Mouse (Mus musculus) MEL (cell line): ENCODE measurements around the gene Blcap. TPM values are rescaled to one million over a fixed set of nuclear protein-coding genes. Genes with fewer than 3 reads are reported as not detected.
A peak's percentile ranks its signal among the peaks of the same experiment; 100 is the strongest.

Source experiments
- DNase-seq: peaks from one replicate; pipeline ENCODE4 v3.0.0; 2011; ENCODE audit warnings: low read depth, low spot score
- H3K27ac ChIP-seq: 2 replicates; pipeline ENCODE4 v1.5.1; 2012; ENCODE audit warnings: low read depth, mild to moderate bottlenecking, control low read depth, low read length, moderate library complexity; ENCODE audit not compliant: control insufficient read depth
- H3K27me3 ChIP-seq, 2 experiments: fragments of 150-350 bp in 1 of 2; sonication (generic) in 1 of 2; 2 replicates each; pipeline ENCODE4 v1.6.1; 2012; ENCODE audit warnings: low read length in 2 of 2, mild to moderate bottlenecking in 2 of 2, improper control_type of control experiment in 1 of 2, moderate library complexity in 1 of 2; ENCODE audit not compliant: insufficient read depth in 2 of 2, control insufficient read depth in 1 of 2
- H3K36me3 ChIP-seq, 2 experiments: 2 replicates each; pipeline ENCODE4 v1.6.1; 2012 to 2014; ENCODE audit warnings: low read length in 2 of 2, improper control_type of control experiment in 1 of 2, inconsistent platforms in 1 of 2, mild to moderate bottlenecking in 1 of 2; ENCODE audit not compliant: insufficient read depth in 2 of 2, control insufficient read depth in 1 of 2
- H3K4me1 ChIP-seq, 2 experiments: fragments of 150-350 bp in 1 of 2; sonication (generic) in 1 of 2; 2 replicates each; pipeline ENCODE4 v1.6.1; 2012; ENCODE audit warnings: low read length in 2 of 2, improper control_type of control experiment in 1 of 2, mild to moderate bottlenecking in 1 of 2; ENCODE audit not compliant: insufficient read depth in 2 of 2, control insufficient read depth in 1 of 2
- H3K4me3 ChIP-seq, 2 experiments: fragments of 150-350 bp in 1 of 2; sonication (generic) in 1 of 2; 2 replicates each; pipeline ENCODE4 v1.5.1; 2012; ENCODE audit warnings: low read depth in 2 of 2, low read length in 2 of 2, mild to moderate bottlenecking in 2 of 2, moderate library complexity in 2 of 2, control low read depth in 1 of 2, improper control_type of control experiment in 1 of 2; ENCODE audit not compliant: control insufficient read depth in 1 of 2, insufficient read depth in 1 of 2
- H3K79me2 ChIP-seq: 2 replicates; pipeline ENCODE4 v1.6.1; 2012; ENCODE audit warnings: mild to moderate bottlenecking, low read length, moderate library complexity; ENCODE audit not compliant: control insufficient read depth, poor library complexity, insufficient read depth
- H3K9ac ChIP-seq: 2 replicates; pipeline ENCODE4 v1.6.1; 2012; ENCODE audit warnings: low read depth, mild to moderate bottlenecking, control low read depth, low read length, moderate library complexity; ENCODE audit not compliant: control insufficient read depth, poor library complexity, severe bottlenecking
- H3K9me3 ChIP-seq: fragments of 150-350 bp; sonication (generic); replicated peaks from 2 replicates; pipeline ENCODE4 v1.6.1; 2012; ENCODE audit warnings: mild to moderate bottlenecking, low read length, improper control_type of control experiment, moderate library complexity; ENCODE audit not compliant: insufficient read depth
- CTCF ChIP-seq, 3 experiments: IDR thresholded peaks in 2 of 3; conservative IDR thresholded peaks in 1 of 3; 2 replicates each; pipeline ENCODE4 v1.5.1; 2011 to 2012; ENCODE audit warnings: low read length in 3 of 3, low read depth in 2 of 3, mild to moderate bottlenecking in 2 of 3, improper control_type of control experiment in 1 of 3, inconsistent platforms in 1 of 3, mixed read lengths in 1 of 3, moderate library complexity in 1 of 3; ENCODE audit not compliant: control insufficient read depth in 1 of 3, insufficient read depth in 1 of 3, poor library complexity in 1 of 3, severe bottlenecking in 1 of 3
- E2F4 ChIP-seq: IDR thresholded peaks from 2 replicates; pipeline ENCODE4 v1.6.1; 2011; ENCODE audit warnings: low read depth, low read length, improper control_type of control experiment, borderline replicate concordance
- ELF1 ChIP-seq: IDR thresholded peaks from 2 replicates; pipeline ENCODE4 v1.6.1; 2014; ENCODE audit warnings: low read depth, mild to moderate bottlenecking, inconsistent platforms, low read length, improper control_type of control experiment, moderate library complexity
- MAZ ChIP-seq: IDR thresholded peaks from 2 replicates; pipeline ENCODE4 v1.6.1; 2012; ENCODE audit warnings: low read depth, mild to moderate bottlenecking, inconsistent platforms, low read length, improper control_type of control experiment
- MYC ChIP-seq: IDR thresholded peaks from 2 replicates; pipeline ENCODE4 v1.6.1; 2011; ENCODE audit warnings: low read depth, mild to moderate bottlenecking, low read length, improper control_type of control experiment, moderate library complexity
- NRF1 ChIP-seq: IDR thresholded peaks from 2 replicates; pipeline ENCODE4 v1.6.1; 2014; ENCODE audit warnings: low read depth, mild to moderate bottlenecking, inconsistent platforms, low read length, improper control_type of control experiment, moderate library complexity; ENCODE audit not compliant: poor library complexity, insufficient read depth, severe bottlenecking
- POLR2AphosphoS2 ChIP-seq: IDR thresholded peaks from 2 replicates; pipeline ENCODE4 v1.6.1; 2011; ENCODE audit warnings: low read length, improper control_type of control experiment
- POLR2AphosphoS5 ChIP-seq: IDR thresholded peaks from 2 replicates; pipeline ENCODE4 v1.6.1; 2012; ENCODE audit warnings: low read depth, borderline replicate concordance, mild to moderate bottlenecking, inconsistent platforms, low read length, moderate library complexity, mixed read lengths
- RAD21 ChIP-seq: IDR thresholded peaks from 2 replicates; pipeline ENCODE4 v1.6.1; 2011; ENCODE audit warnings: mild to moderate bottlenecking, low read depth, low read length, improper control_type of control experiment
- RCOR1 ChIP-seq: IDR thresholded peaks from 2 replicates; pipeline ENCODE4 v1.6.1; 2012; ENCODE audit warnings: low read depth, mild to moderate bottlenecking, inconsistent platforms, low read length, improper control_type of control experiment
- SIN3A ChIP-seq: IDR thresholded peaks from 2 replicates; pipeline ENCODE4 v1.6.1; 2012; ENCODE audit warnings: low read length, improper control_type of control experiment, inconsistent platforms
- SMC3 ChIP-seq: IDR thresholded peaks from 2 replicates; pipeline ENCODE4 v1.6.1; 2011; ENCODE audit warnings: low read depth, low read length, improper control_type of control experiment
- TAL1 ChIP-seq: IDR thresholded peaks from 2 replicates; pipeline ENCODE4 v1.6.1; 2012; ENCODE audit warnings: mild to moderate bottlenecking, inconsistent platforms, low read length, moderate library complexity, mixed read lengths
- TCF12 ChIP-seq: IDR thresholded peaks from 2 replicates; pipeline ENCODE4 v1.6.1; 2014; ENCODE audit warnings: low read depth, mild to moderate bottlenecking, inconsistent platforms, low read length, improper control_type of control experiment, moderate library complexity
- ZC3H11A ChIP-seq: IDR thresholded peaks from 2 replicates; pipeline ENCODE4 v1.6.1; 2012; ENCODE audit warnings: low read depth, mild to moderate bottlenecking, inconsistent platforms, low read length, improper control_type of control experiment
- ZKSCAN1 ChIP-seq: IDR thresholded peaks from 2 replicates; pipeline ENCODE4 v1.6.1; 2012; ENCODE audit warnings: low read depth, mild to moderate bottlenecking, inconsistent platforms, low read length, improper control_type of control experiment, moderate library complexity
- ZMIZ1 ChIP-seq: IDR thresholded peaks from 2 replicates; pipeline ENCODE4 v1.6.1; 2012; ENCODE audit warnings: low read depth, mild to moderate bottlenecking, inconsistent platforms, low read length, improper control_type of control experiment, moderate library complexity
- ZNF384 ChIP-seq: IDR thresholded peaks from 2 replicates; pipeline ENCODE4 v1.6.1; 2012; ENCODE audit warnings: low read depth, mild to moderate bottlenecking, inconsistent platforms, low read length, improper control_type of control experiment
- polyA plus RNA-seq, 2 experiments: library from polyadenylated mRNA; stranded (reverse) in 1 of 2; unstranded in 1 of 2; fragments of >175 nt in 1 of 2; fragments of >200 nt in 1 of 2; gene quantifications; 2 replicates each; pipeline versions ENCODE4 v1.2.1 to v1.2.4; 2012; ENCODE audit warnings: low replicate concordance in 2 of 2, low read depth in 1 of 2; ENCODE audit not compliant: insufficient read length in 2 of 2, insufficient read depth in 1 of 2, missing spikeins in 1 of 2
- total RNA-seq: library from RNA; depleted of rRNA; stranded (reverse); fragments of 300-350 nt; gene quantifications from 2 replicates; pipeline ENCODE4 v1.2.3, GENCODE M21; 2012

Blcap gene
- total and polyA plus RNA-seq, 3 experiments = 11.6 to 19.1 TPM; not detected in 1

GRCm38 (mm10) chr2:157613997-157614396 is 42.9 kb upstream of the Blcap start:
- Histone ChIP-seq H3K27ac (no peak overlapping the region), H3K4me1 (peaks cover 0 to 4% of the 10 kb centered on the region in 2 experiments; a peak in 1 of 4 replicates), H3K27me3 (no peaks in the 10 kb centered on the region; a peak in 1 of 4 replicates), H3K9me3 (no peaks in the 10 kb centered on the region), H3K4me3 (no peak overlapping the region), H3K79me2 (no peaks in the 10 kb centered on the region), H3K36me3 (no peaks in the 10 kb centered on the region), H3K9ac (no peak overlapping the region)
- DNase-seq = peak; percentile 71
- no peak for TF ChIP-seq RAD21
- no peak for TF ChIP-seq MYC
- TF ChIP-seq ELF1 = 0 out of 2 replicates have a peak, but pooled peaks have one; percentile 13
- no peak for TF ChIP-seq ZKSCAN1
- TF ChIP-seq POLR2AphosphoS2 = no peak
- no peak for TF ChIP-seq CTCF (IDR thresholded peaks at IDR 0.05 in 2 of 3, conservative IDR thresholded peaks at IDR 0.05 in 1 of 3; ENCODE audit: control insufficient read depth in 1 of 3, insufficient read depth in 1 of 3, low read depth in 2 of 3, low read length in 3 of 3, poor library complexity in 1 of 3, severe bottlenecking in 1 of 3)
- TF ChIP-seq ZMIZ1 = no peak
- no peak for TF ChIP-seq POLR2AphosphoS5
- TF ChIP-seq MAZ = peak; percentile 52; the same call in 1 of the 2 replicates

GRCm38 (mm10) chr2:157611735-157612134 is 40.7 kb upstream of the Blcap start:
- H3K9me3 ChIP-seq = no peaks in the 10 kb centered on the region
- H3K4me3 ChIP-seq = no peak overlapping the region
- no peak overlapping the region for H3K27ac ChIP-seq
- no peak overlapping the region for H3K9ac ChIP-seq
- peaks cover 0 to 4% of the 10 kb centered on the region in 2 experiments; a peak in 1 of 4 replicates for H3K4me1 ChIP-seq
- TF ChIP-seq MAZ = no peak
- TF ChIP-seq NRF1 = no peak
- TF ChIP-seq SIN3A = no peak
- no peak for TF ChIP-seq E2F4
- no peak for TF ChIP-seq SMC3
- H3K79me2 ChIP-seq = no peaks in the 10 kb centered on the region
- no peaks in the 10 kb centered on the region for H3K36me3 ChIP-seq
- DNase-seq = no peak
- H3K27me3 ChIP-seq = no peaks in the 10 kb centered on the region; a peak in 1 of 4 replicates

GRCm38 (mm10) chr2:157607542-157608236 is 36.6 kb upstream of the Blcap start:
- no peak for DNase-seq
- no peaks in the 10 kb centered on the region for H3K9me3 ChIP-seq
- H3K4me1 ChIP-seq = no peaks in the 10 kb centered on the region
- no peaks in the 10 kb centered on the region; a peak in 1 of 4 replicates for H3K27me3 ChIP-seq
- no peaks in the 10 kb centered on the region for H3K79me2 ChIP-seq
- no peak overlapping the region for H3K4me3 ChIP-seq
- no peaks in the 10 kb centered on the region for H3K36me3 ChIP-seq
- no peak overlapping the region for H3K27ac ChIP-seq
- no peak for TF ChIP-seq ZC3H11A
- no peak for TF ChIP-seq TAL1
- TF ChIP-seq ZNF384 = no peak
- TF ChIP-seq RCOR1 = no peak
- TF ChIP-seq ZMIZ1 = no peak
- no peak for TF ChIP-seq TCF12
- no peak overlapping the region for H3K9ac ChIP-seq
